Mouse (Mus musculus): ENCODE data around the gene Sorl1. TPM values are rescaled to one million over a fixed set of nuclear protein-coding genes. Genes with fewer than 3 reads are reported as not detected.

The Sorl1 gene
- polyA plus RNA-seq, 1 experiment from 2014 or later, result 11.5 TPM

DNA sequence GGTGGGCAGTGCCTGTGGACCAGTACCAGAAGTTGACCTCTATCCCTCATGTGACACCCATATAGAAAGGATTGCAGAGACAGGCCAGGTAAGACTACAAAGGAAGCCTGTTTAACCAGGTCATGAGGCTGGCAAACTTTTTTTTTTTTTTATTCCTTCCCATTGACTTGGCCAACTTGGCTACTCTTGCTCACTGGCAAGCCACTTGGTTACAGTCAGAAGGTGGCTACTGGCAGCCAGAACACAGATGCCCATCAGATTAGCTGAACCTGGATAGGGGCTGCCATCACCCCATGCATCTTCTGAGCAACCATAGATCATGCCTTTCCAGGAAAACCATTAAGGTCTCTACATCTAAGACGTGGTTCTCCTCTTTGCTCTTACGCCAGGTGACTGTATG lies 31.3 kb downstream of the Sorl1 start:
- Histone ChIP-seq H3K4me1 (ENCODE audit: control insufficient read depth, insufficient read depth, low read length) (no peaks in the 10 kb centered on the region), H3K9ac (ENCODE audit: low read depth, low read length) (no peak overlapping the region), H3K9me3 (ENCODE audit: control insufficient read depth, low read length) (no peaks in the 10 kb centered on the region), H3K27ac (ENCODE audit: low read depth, low read length) (no peak overlapping the region), H3K4me3 (ENCODE audit: low read length) (no peak overlapping the region), H3K4me2 (replicated peaks; ENCODE audit: low read depth, low read length) (no peak overlapping the region), H3K27me3 (ENCODE audit: control insufficient read depth, insufficient read depth, low read length) (no peaks in the 10 kb centered on the region), H3K36me3 (ENCODE audit: control insufficient read depth, insufficient read depth, low read length) (no peaks in the 10 kb centered on the region)
- ATAC-seq (ENCODE audit: low FRiP score, low TSS enrichment), result no peak
- 80% methylated on average over 2 of the region's 2 CpGs for WGBS

DNA sequence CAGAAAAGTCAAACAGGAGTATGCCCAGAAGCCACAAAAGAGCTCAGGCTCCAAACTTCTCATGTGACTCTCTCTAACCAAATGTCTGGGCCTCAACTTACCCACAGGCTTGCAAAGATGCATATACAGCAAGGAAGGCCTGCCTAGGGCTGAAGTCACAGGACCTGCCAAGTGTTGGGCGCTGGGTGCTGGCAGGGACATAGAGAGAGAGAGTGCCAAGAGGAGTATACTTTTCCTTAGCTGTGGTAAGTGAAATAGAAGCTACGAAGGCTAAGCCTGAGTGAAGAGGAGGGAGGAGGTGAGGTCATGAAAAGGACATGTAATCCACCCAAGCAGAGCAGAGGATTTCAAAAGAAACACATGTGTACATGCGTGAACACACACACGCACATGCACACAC lies 32.5 kb downstream of the Sorl1 start:
- Histone ChIP-seq H3K4me3 (ENCODE audit: low read length) (no peak overlapping the region), H3K9me3 (ENCODE audit: control insufficient read depth, low read length) (no peaks in the 10 kb centered on the region), H3K36me3 (ENCODE audit: control insufficient read depth, insufficient read depth, low read length) (no peaks in the 10 kb centered on the region), H3K27me3 (ENCODE audit: control insufficient read depth, insufficient read depth, low read length) (no peaks in the 10 kb centered on the region), H3K4me2 (replicated peaks; ENCODE audit: low read depth, low read length) (no peak overlapping the region), H3K9ac (ENCODE audit: low read depth, low read length) (no peak overlapping the region), H3K4me1 (ENCODE audit: control insufficient read depth, insufficient read depth, low read length) (no peaks in the 10 kb centered on the region), H3K27ac (ENCODE audit: low read depth, low read length) (no peak overlapping the region)
- no peak for ATAC-seq (ENCODE audit: low FRiP score, low TSS enrichment)
- 76% methylated on average over 4 of the region's 4 CpGs for WGBS

DNA sequence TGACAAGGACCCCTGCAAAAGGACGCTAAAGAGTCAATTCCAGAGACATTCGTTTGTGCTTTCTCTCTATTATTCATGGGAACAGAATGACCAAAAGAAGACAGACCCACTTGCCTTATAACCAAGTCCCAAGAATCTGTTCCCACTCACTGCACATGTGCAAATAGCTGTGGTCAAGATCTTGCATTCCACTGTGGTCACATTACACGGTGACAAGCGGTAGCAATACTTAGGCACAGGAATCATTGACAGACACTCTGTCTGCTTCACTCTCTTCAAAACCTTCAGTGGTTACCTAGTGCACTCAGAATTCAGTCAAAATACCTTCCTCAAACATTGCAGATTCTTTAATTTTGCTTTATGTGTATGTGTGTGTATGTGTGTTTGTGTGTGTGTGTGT lies 36.2 kb downstream of the Sorl1 start:
- WGBS, result 60% methylated on average over 4 of the region's 4 CpGs

DNA sequence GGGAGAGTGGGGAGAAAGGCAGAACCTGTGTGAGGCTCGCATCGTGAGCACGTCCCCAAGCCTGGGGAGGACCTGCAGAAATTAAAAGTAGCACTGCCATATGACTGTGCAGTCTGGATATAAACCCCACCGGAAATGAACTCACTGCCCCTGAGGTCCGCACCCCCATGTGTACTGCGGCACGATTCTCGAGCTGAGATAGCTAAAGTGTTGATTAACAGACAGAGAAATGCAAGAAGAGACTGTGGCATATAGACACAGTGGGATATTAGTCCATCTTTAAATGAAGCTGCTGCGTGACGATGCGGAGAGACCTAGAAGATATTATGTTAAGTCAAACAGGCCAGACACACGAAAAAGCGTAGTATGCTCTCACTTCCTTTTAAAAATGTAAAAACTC lies 38.1 kb downstream of the Sorl1 start:
- Histone ChIP-seq H3K4me1 (ENCODE audit: control insufficient read depth, insufficient read depth, low read length) (no peaks in the 10 kb centered on the region), H3K4me2 (replicated peaks; ENCODE audit: low read depth, low read length) (no peak overlapping the region), H3K27me3 (ENCODE audit: control insufficient read depth, insufficient read depth, low read length) (no peaks in the 10 kb centered on the region; the same call in 1 of the 2 replicates), H3K9ac (ENCODE audit: low read depth, low read length) (no peak overlapping the region), H3K27ac (ENCODE audit: low read depth, low read length) (no peak overlapping the region), H3K9me3 (ENCODE audit: control insufficient read depth, low read length) (no peaks in the 10 kb centered on the region), H3K4me3 (ENCODE audit: low read length) (no peak overlapping the region), H3K36me3 (ENCODE audit: control insufficient read depth, insufficient read depth, low read length) (no peaks in the 10 kb centered on the region)
- no peak for ATAC-seq (ENCODE audit: low FRiP score, low TSS enrichment)
- WGBS, result 94% methylated on average over 13 of the region's 13 CpGs

More for the DNA sequence above, 36.2 kb downstream of the Sorl1 start:
- peak; percentile 57; the same call in 1 of the 2 replicates for ATAC-seq (ENCODE audit: low FRiP score, low TSS enrichment)
- no peaks in the 10 kb centered on the region for H3K36me3 ChIP-seq (ENCODE audit: control insufficient read depth, insufficient read depth, low read length)
- no peak overlapping the region for H3K27ac ChIP-seq (ENCODE audit: low read depth, low read length)
- no peaks in the 10 kb centered on the region for H3K27me3 ChIP-seq (ENCODE audit: control insufficient read depth, insufficient read depth, low read length)
- H3K4me1 ChIP-seq (ENCODE audit: control insufficient read depth, insufficient read depth, low read length), result no peaks in the 10 kb centered on the region
- no peaks in the 10 kb centered on the region for H3K9me3 ChIP-seq (ENCODE audit: control insufficient read depth, low read length)
- H3K4me2 ChIP-seq (replicated peaks; ENCODE audit: low read depth, low read length), result no peak overlapping the region
- H3K9ac ChIP-seq (ENCODE audit: low read depth, low read length), result no peak overlapping the region
- no peak overlapping the region for H3K4me3 ChIP-seq (ENCODE audit: low read length)

DNA sequence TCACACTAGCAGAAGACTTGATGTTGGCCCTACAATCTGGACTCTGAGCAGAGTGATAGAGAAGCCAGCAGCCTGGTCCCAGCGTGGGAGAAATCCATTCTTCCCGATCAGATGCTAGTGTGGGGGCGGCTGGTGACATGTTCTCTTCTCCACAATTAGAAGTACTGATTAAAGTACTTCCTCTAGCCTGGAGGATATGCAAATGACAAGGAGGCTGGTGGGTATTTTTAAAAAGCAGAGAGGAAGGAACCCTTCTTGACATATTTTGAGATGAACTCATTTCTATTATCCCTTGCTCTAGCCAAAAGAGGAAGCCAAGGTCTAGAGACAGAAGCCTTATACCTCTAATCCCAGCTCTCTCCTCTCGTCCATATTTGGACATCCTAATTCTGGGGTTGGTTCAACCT lies 40.4 kb downstream of the Sorl1 start:
- Histone ChIP-seq H3K36me3 (ENCODE audit: control insufficient read depth, insufficient read depth, low read length) (no peaks in the 10 kb centered on the region), H3K4me3 (ENCODE audit: low read length) (no peak overlapping the region), H3K9ac (ENCODE audit: low read depth, low read length) (no peak overlapping the region), H3K4me2 (replicated peaks; ENCODE audit: low read depth, low read length) (no peak overlapping the region), H3K9me3 (ENCODE audit: control insufficient read depth, low read length) (no peaks in the 10 kb centered on the region), H3K27ac (ENCODE audit: low read depth, low read length) (no peak overlapping the region), H3K4me1 (ENCODE audit: control insufficient read depth, insufficient read depth, low read length) (no peaks in the 10 kb centered on the region), H3K27me3 (ENCODE audit: control insufficient read depth, insufficient read depth, low read length) (no peaks in the 10 kb centered on the region; the same call in 1 of the 2 replicates)
- WGBS, result 82% methylated on average over 4 of the region's 4 CpGs
- no peak for ATAC-seq (ENCODE audit: low FRiP score, low TSS enrichment)

DNA sequence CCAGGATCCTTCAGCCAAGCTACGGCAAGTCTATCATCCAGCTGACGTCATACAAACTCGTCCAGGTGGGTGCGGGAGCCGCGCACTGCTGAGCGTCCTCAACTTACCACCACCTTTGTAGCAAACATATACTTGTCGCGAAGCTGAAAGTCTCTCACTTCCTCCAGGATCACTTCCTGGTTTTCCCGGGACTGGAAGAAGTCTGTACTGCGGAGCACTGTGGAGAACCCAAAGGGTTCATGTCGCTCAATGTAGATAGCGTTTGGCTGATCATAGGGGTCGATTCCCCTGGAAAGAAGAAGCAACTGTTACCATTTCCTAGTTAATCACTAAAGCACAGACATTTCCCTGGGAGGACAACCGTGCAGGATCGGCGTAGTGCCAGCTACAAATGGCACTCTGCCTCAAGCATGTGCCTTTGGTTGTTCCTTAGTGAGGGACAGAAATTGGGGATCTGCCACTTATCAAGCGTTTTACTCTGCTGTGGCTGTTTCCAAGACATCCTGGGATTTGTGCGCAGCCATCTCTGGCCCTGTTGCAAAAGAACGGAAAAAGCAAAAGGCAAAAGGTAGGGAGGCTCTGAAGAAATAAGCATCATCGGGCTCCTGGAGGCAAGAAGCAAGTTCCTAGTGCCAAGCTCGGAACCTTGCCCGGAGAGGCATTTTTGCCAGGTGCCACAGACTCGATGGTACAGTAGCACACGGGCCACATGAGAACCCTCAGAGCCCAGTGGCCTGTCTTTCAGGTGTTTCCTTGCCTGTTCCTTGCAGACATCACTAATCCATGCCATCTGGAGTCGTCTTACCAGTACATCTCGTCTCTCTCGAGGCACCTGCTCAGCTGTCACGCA lies 42.2 kb downstream of the Sorl1 start:
- ATAC-seq (ENCODE audit: low FRiP score, low TSS enrichment), result no peak
- 90% methylated on average over 29 of the region's 29 CpGs for WGBS
- no peak overlapping the region for H3K9ac ChIP-seq (ENCODE audit: low read depth, low read length)

DNA sequence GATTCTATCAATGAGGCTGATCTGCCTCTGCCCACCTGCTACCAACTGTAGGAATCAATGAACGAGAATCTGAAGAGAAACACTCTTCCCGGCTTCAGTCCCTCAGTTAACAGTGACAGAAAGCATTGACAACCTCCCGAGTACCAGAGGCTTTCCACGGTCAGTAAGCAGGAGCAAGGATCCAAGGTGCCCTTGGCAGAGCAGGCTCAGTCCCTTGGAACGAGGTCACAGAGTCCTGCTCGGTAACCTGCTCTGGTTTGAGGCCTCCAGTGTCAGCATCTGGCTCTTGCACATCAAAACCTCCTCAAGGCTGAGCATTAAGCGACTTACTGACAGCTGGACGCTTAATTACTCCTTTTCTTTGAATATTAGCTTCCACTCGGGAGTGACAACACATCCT lies 43.4 kb downstream of the Sorl1 start:
- Histone ChIP-seq H3K27ac (ENCODE audit: low read depth, low read length) (no peak overlapping the region), H3K4me1 (ENCODE audit: control insufficient read depth, insufficient read depth, low read length) (no peaks in the 10 kb centered on the region), H3K4me3 (ENCODE audit: low read length) (no peak overlapping the region), H3K36me3 (ENCODE audit: control insufficient read depth, insufficient read depth, low read length) (no peaks in the 10 kb centered on the region), H3K27me3 (ENCODE audit: control insufficient read depth, insufficient read depth, low read length) (no peaks in the 10 kb centered on the region; the same call in 1 of the 2 replicates), H3K9me3 (ENCODE audit: control insufficient read depth, low read length) (no peaks in the 10 kb centered on the region), H3K9ac (ENCODE audit: low read depth, low read length) (no peak overlapping the region), H3K4me2 (replicated peaks; ENCODE audit: low read depth, low read length) (no peak overlapping the region)
- 55% methylated on average over 9 of the region's 9 CpGs for WGBS
- ATAC-seq (ENCODE audit: low FRiP score, low TSS enrichment), result no peak

More for the DNA sequence above, 42.2 kb downstream of the Sorl1 start:
- Histone ChIP-seq H3K36me3 (ENCODE audit: control insufficient read depth, insufficient read depth, low read length) (no peaks in the 10 kb centered on the region), H3K4me2 (replicated peaks; ENCODE audit: low read depth, low read length) (no peak overlapping the region), H3K27me3 (ENCODE audit: control insufficient read depth, insufficient read depth, low read length) (no peaks in the 10 kb centered on the region; the same call in 1 of the 2 replicates), H3K4me3 (ENCODE audit: low read length) (no peak overlapping the region), H3K4me1 (ENCODE audit: control insufficient read depth, insufficient read depth, low read length) (no peaks in the 10 kb centered on the region), H3K9me3 (ENCODE audit: control insufficient read depth, low read length) (no peaks in the 10 kb centered on the region), H3K27ac (ENCODE audit: low read depth, low read length) (no peak overlapping the region)

DNA sequence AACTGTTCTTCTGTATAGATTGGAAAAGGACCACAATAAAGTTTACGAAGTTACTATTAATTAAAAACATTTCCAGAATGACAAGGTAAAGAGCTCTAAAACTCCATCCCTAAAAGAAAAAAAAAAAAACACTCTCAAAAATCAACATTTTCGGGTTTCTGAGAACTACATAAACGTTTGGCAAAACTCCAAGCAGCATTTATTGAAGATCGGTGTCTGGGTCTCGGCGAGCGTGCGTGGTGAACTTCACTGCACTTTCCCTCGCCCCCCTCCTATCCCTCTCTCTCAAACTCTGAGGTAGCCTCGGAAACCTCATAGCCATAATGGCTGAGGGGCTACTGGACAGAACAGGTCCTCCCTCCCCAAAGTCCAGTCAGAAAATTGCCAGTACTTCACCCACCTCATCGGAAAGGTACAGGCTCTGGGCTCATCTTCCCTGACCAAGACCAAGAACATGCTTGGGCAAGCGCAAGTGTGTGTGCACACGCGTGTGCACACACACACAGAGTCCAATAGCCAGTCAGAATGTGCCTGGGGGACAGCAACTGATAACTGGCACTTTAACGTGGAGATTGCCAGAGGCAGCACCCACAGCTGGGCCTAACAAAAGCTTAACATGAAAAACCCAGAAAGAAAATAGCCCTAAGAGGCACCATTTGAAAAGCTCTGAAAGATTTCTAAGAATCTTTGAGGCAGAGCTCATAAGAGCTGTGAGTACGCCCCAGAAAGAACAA lies 46.8 kb downstream of the Sorl1 start:
- ATAC-seq (ENCODE audit: low FRiP score, low TSS enrichment), result no peak
- no peak overlapping the region for H3K9ac ChIP-seq (ENCODE audit: low read depth, low read length)
- H3K4me1 ChIP-seq (ENCODE audit: control insufficient read depth, insufficient read depth, low read length), result no peaks in the 10 kb centered on the region
- H3K27me3 ChIP-seq (ENCODE audit: control insufficient read depth, insufficient read depth, low read length), result no peaks in the 10 kb centered on the region; the same call in 1 of the 2 replicates
- no peak overlapping the region for H3K27ac ChIP-seq (ENCODE audit: low read depth, low read length)
- H3K36me3 ChIP-seq (ENCODE audit: control insufficient read depth, insufficient read depth, low read length), result no peaks in the 10 kb centered on the region
- no peaks in the 10 kb centered on the region for H3K9me3 ChIP-seq (ENCODE audit: control insufficient read depth, low read length)
- WGBS, result 85% methylated on average over 16 of the region's 16 CpGs
- H3K4me3 ChIP-seq (ENCODE audit: low read length), result no peak overlapping the region
- H3K4me2 ChIP-seq (replicated peaks; ENCODE audit: low read depth, low read length), result no peak overlapping the region

DNA sequence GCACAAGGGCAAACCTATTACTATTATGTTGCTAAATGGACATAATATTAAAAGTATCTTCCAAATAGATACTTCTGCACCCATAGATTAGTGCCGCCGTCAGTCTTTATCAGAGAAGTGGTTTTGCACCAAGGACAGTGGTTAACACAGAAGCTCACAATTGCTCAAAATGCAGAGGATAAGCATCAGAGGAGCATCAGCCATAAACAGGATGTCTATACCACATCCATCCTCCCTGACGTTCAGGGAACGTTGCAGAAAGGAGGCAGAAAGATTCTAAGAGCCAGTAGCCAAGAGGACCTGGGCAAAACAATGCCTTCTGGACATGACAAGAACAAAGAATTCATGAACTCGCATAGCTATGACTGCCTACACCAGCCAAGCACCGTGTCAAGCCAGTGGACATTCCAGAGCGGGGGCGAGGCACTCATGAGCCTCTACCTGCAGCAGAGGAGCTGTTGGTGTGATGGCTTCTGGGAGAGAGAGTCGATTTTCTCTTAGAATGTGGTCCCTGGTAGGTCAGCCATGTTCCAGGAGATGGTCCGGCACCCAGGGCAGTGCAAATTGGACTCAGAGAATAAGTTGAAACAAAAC lies 47.7 kb downstream of the Sorl1 start:
- Histone ChIP-seq H3K36me3 (ENCODE audit: control insufficient read depth, insufficient read depth, low read length) (no peaks in the 10 kb centered on the region), H3K4me3 (ENCODE audit: low read length) (no peak overlapping the region), H3K27me3 (ENCODE audit: control insufficient read depth, insufficient read depth, low read length) (no peaks in the 10 kb centered on the region), H3K9ac (ENCODE audit: low read depth, low read length) (no peak overlapping the region), H3K4me2 (replicated peaks; ENCODE audit: low read depth, low read length) (no peak overlapping the region), H3K27ac (ENCODE audit: low read depth, low read length) (no peak overlapping the region), H3K4me1 (ENCODE audit: control insufficient read depth, insufficient read depth, low read length) (no peaks in the 10 kb centered on the region), H3K9me3 (ENCODE audit: control insufficient read depth, low read length) (no peaks in the 10 kb centered on the region)
- ATAC-seq (ENCODE audit: low FRiP score, low TSS enrichment), result no peak
- WGBS, result 95% methylated on average over 10 of the region's 10 CpGs
